Comparison of ENCODE assay signal across 9 mouse cellular contexts in genomic region chr17:31889446-31890201, GRCm38 (mm10). TPM values are rescaled to one million over a fixed set of nuclear protein-coding genes. Genes with fewer than 3 reads are reported as not detected.
A peak's percentile ranks its signal among the peaks of the same experiment; 100 is the strongest.
DNase-seq lines count a peak whose midpoint lies in the region; ATAC-seq lines count a peak whose summit lies in the region.
"Had no signal": no experiment of that assay in that cellular context is flagged by ENCODE, and none has a peak within 500 bp of the region (broad histone marks: within the 10 kb centered on the region; RNA-seq: fewer than 3 reads in every experiment).

No protein-coding gene starts in this region.

- DNase-seq in heart, postnatal 25 days (ENCODE audit: low spot score), result no peak
- peak; percentile 9 for DNase-seq in urinary bladder, postnatal 10 days (ENCODE audit: low spot score)
- DNase-seq in urinary bladder, postnatal 25 days (ENCODE audit: low spot score), result no peak
- DNase-seq in lung, adult 18-20 months, result peak; percentile 72 to 78
- peak; percentile 51 for DNase-seq in thymus, postnatal 4 days
- DNase-seq in spleen, postnatal 14 days (ENCODE audit: low spot score in 2 of 2), result no peak
- DNase-seq in retina, embryonic 14.5 days (ENCODE audit: low spot score), result no peak

- peaks cover 52% of the 10 kb centered on the region for H3K4me1 ChIP-seq in heart, embryonic 11.5 days (ENCODE audit: control insufficient read depth, insufficient read depth, low read length)

- H3K27ac ChIP-seq in heart, embryonic 11.5 days (ENCODE audit: low read depth, low read length), result peak overlapping the region; percentile 87
- H3K27ac ChIP-seq: hindbrain, embryonic 12.5 days had no signal

- peak; percentile 37; the same call in 1 of the 2 replicates for ATAC-seq in heart, embryonic 11.5 days (replicated peaks; ENCODE audit: insufficient number of reproducible peaks, low FRiP score, low TSS enrichment)

- WGBS in heart, embryonic 11.5 days (ENCODE audit: insufficient replicate concordance), result 27% methylated on average over 9 of the region's 9 CpGs

- H3K36me3 ChIP-seq in heart, embryonic 11.5 days (ENCODE audit: control insufficient read depth, insufficient read depth, low read length), result no peaks in the 10 kb centered on the region
- H3K36me3 ChIP-seq: hindbrain, embryonic 12.5 days had no signal

- H3K4me2 ChIP-seq in heart, embryonic 11.5 days, result no peak overlapping the region; the same call in 1 of the 2 replicates
- H3K4me2 ChIP-seq: hindbrain, embryonic 12.5 days had no signal

- intact Hi-C loops in heart, postnatal 25 days (cut with DNase I), result no loop called here

- H3K4me3 ChIP-seq in heart, embryonic 11.5 days (ENCODE audit: low read depth, low read length), result no peak overlapping the region
- H3K4me3 ChIP-seq: hindbrain, embryonic 12.5 days had no signal

- no peaks in the 10 kb centered on the region for H3K9me3 ChIP-seq in heart, embryonic 11.5 days (replicated peaks; ENCODE audit: control insufficient read depth, low read length)
- H3K9me3 ChIP-seq: hindbrain, embryonic 12.5 days had no signal

- H3K27me3 ChIP-seq in heart, embryonic 11.5 days (ENCODE audit: control insufficient read depth, insufficient read depth, low read length), result no peaks in the 10 kb centered on the region
- H3K27me3 ChIP-seq: hindbrain, embryonic 12.5 days had no signal

- peak overlapping the region; percentile 52 for H3K9ac ChIP-seq in heart, embryonic 11.5 days (ENCODE audit: low read depth, low read length)
- H3K9ac ChIP-seq: hindbrain, embryonic 12.5 days had no signal

RNA-seq across cellular contexts. Expression of gene Sik1, which starts 34.0 kb away (rescaled TPM):
- 21.7 and 24.3 TPM in 2 replicates for polyA plus RNA-seq in heart, embryonic 11.5 days (2014; fragmentation: Nextera tagmentation; extraction: Ambion mirVana)
- total RNA-seq in heart, postnatal 25 days (2021), result 10 to 100 TPM; 18.7 to 29.0 TPM

Comparison
In these comparisons a context has a peak if more than half of its experiments do, and no peak if none do; other contexts are left out.
1. DNase-seq: peak in urinary bladder, postnatal 10 days (single experiment), lung, adult 18-20 months (2 of 2) and thymus, postnatal 4 days (single experiment); none in heart, postnatal 25 days (single experiment), urinary bladder, postnatal 25 days (single experiment), spleen, postnatal 14 days (0 of 2) and retina, embryonic 14.5 days (single experiment).